Mouse (Mus musculus) lung, embryonic 15.5 days (tissue): ENCODE data around the gene Galm. TPM values are rescaled to one million over a fixed set of nuclear protein-coding genes. Genes with fewer than 3 reads are reported as not detected.
A peak's percentile ranks its signal among the peaks of the same experiment; 100 is the strongest.
"Not testable (repeated sequence)": the region's sequence is repeated elsewhere in the genome, so short reads cannot be mapped to it uniquely, and the experiment has no call there.

Experiments
- ATAC-seq: fragments of 200-750 bp; cut with Nextera tagmentation; 2 replicates; pipeline ENCODE4 v1.8.0; 2017; ENCODE audit warnings: moderate number of reproducible peaks, borderline replicate concordance; ENCODE audit not compliant: low FRiP score, low TSS enrichment; ENCODE audit errors: extremely low read depth
- H3K27ac ChIP-seq: fragments of 300-500 bp; sonication (generic); 2 replicates; pipeline ENCODE4 v1.5.1; 2015; ENCODE audit warnings: moderate library complexity, mild to moderate bottlenecking, inconsistent platforms
- H3K27me3 ChIP-seq: fragments of 300-500 bp; sonication (generic); 2 replicates; pipeline ENCODE4 v1.6.1; 2015; ENCODE audit warnings: inconsistent platforms
- H3K36me3 ChIP-seq: fragments of 300-500 bp; sonication (generic); 2 replicates; pipeline ENCODE4 v1.6.1; 2015; ENCODE audit warnings: inconsistent platforms
- H3K4me1 ChIP-seq: fragments of 300-500 bp; sonication (generic); 2 replicates; pipeline ENCODE4 v1.6.1; 2015; ENCODE audit warnings: inconsistent platforms
- H3K4me2 ChIP-seq: fragments of 300-500 bp; sonication (generic); 2 replicates; pipeline ENCODE4 v1.6.1; 2015; ENCODE audit warnings: inconsistent platforms, mild to moderate bottlenecking, moderate library complexity
- H3K4me3 ChIP-seq: fragments of 300-500 bp; sonication (generic); 2 replicates; pipeline ENCODE4 v1.5.1; 2015; ENCODE audit warnings: mild to moderate bottlenecking, inconsistent platforms
- H3K9ac ChIP-seq: fragments of 300-500 bp; sonication (generic); 2 replicates; pipeline ENCODE4 v1.6.1; 2015; ENCODE audit warnings: inconsistent platforms
- H3K9me3 ChIP-seq: fragments of 300-500 bp; sonication (generic); 2 replicates; pipeline ENCODE4 v1.6.1; 2016; ENCODE audit warnings: inconsistent platforms
- WGBS: fragments of 180-500 bp; shearing (Covaris S2); methylation state at CpG from one replicate; pipeline ENCODE4 v1.1.7; 2015; 5-methylcytosine and 5-hydroxymethylcytosine counted together
- polyA plus RNA-seq: library from polyadenylated mRNA; unstranded; fragments of >200 nt; fragmentation: Nextera tagmentation; extraction: Ambion mirVana; gene quantifications from 2 replicates; pipeline ENCODE4 v1.2.1, GENCODE M21; 2015

The Galm gene
- polyA plus RNA-seq, 1 experiment from 2014 or later: 19.4 TPM

GRCm38 (mm10) chr17:80193075-80193474 is 65.8 kb downstream of the Galm start:
- Histone ChIP-seq H3K9me3 (no peaks in the 10 kb centered on the region), H3K4me3 (no peak overlapping the region), H3K4me1 (no peaks in the 10 kb centered on the region), H3K36me3 (peaks cover 33% of the 10 kb centered on the region), H3K4me2 (no peak overlapping the region), H3K9ac (no peak overlapping the region), H3K27me3 (no peaks in the 10 kb centered on the region), H3K27ac (no peak overlapping the region)
- ATAC-seq: no peak
- WGBS: 56% methylated on average over 5 of the region's 5 CpGs

- WGBS: 92% methylated on average over 3 of the region's 3 CpGs
- Histone ChIP-seq H3K9ac (no peak overlapping the region), H3K4me1 (0 out of 2 replicates have a peak, but pooled peaks cover 7% of the 10 kb centered on the region), H3K9me3 (no peaks in the 10 kb centered on the region), H3K36me3 (peaks cover 78% of the 10 kb centered on the region), H3K4me3 (no peak overlapping the region), H3K27me3 (no peaks in the 10 kb centered on the region), H3K27ac (no peak overlapping the region), H3K4me2 (no peak overlapping the region)
- no peak for ATAC-seq
Measured at GRCm38 (mm10) chr17:80199160-80199778, 72.0 kb downstream of the Galm start.

GRCm38 (mm10) chr17:80205657-80206056 is 78.4 kb downstream of the Galm start:
- WGBS: 8% methylated on average over 5 of the region's 5 CpGs

DNA sequence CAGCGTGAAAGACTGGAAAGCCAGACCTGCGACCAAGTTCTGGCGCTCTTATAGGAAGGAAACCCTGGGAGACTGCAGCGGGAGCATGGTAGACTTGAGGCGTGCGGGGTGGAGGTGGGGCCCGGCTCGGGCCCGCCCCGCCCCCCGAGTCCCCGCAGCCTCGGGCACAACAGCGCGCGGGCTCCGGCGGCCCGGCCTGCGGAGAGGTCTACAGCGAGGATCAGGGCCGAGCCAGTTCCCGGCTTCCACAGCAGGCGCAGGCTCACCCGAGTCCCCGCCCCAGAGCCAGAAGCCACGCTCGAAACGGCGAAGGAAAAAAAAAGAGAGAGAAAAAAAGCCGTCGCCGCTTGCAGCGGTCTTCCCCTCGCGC is 79.0 kb downstream of the Galm start:
- Histone ChIP-seq H3K36me3 (peaks cover 35% of the 10 kb centered on the region), H3K4me3 (peak overlapping the region; percentile 73), H3K9ac (peak overlapping the region; percentile 95), H3K9me3 (no peaks in the 10 kb centered on the region), H3K27ac (peak overlapping the region; percentile 97), H3K27me3 (no peaks in the 10 kb centered on the region), H3K4me2 (peak overlapping the region; percentile 73), H3K4me1 (peaks cover 23% of the 10 kb centered on the region)
- ATAC-seq: peak; percentile 45
- WGBS: under 1% methylated on average over 36 of the region's 36 CpGs

More at GRCm38 (mm10) chr17:80205657-80206056, 78.4 kb downstream of the Galm start:
- peaks cover 23% of the 10 kb centered on the region for H3K4me1 ChIP-seq
- H3K9me3 ChIP-seq: no peaks in the 10 kb centered on the region
- peak overlapping the region; percentile 73 for H3K4me3 ChIP-seq
- H3K4me2 ChIP-seq: peak overlapping the region; percentile 73
- peaks cover 39% of the 10 kb centered on the region for H3K36me3 ChIP-seq
- peak overlapping the region; percentile 95 for H3K9ac ChIP-seq
- no peak for ATAC-seq
- H3K27me3 ChIP-seq: no peaks in the 10 kb centered on the region
- no peak overlapping the region for H3K27ac ChIP-seq

- WGBS: under 1% methylated on average over 92 of the region's 95 CpGs
- ATAC-seq: peak; percentile 93
- no peaks in the 10 kb centered on the region for H3K9me3 ChIP-seq
- peak within 1 kb of the TSS; percentile 95 for H3K9ac ChIP-seq
- H3K27me3 ChIP-seq: no peaks in the 10 kb centered on the region
- H3K36me3 ChIP-seq: peaks cover 29% of the 10 kb centered on the region
- H3K4me1 ChIP-seq: peaks cover 23% of the 10 kb centered on the region
- H3K4me3 ChIP-seq: peak within 1 kb of the TSS; percentile 73
- H3K4me2 ChIP-seq: peak within 1 kb of the TSS; percentile 73
- H3K27ac ChIP-seq: peak within 1 kb of the TSS; percentile 97
Measured at GRCm38 (mm10) chr17:80206671-80207581, 79.7 kb downstream of the Galm start, which contains the start of the genes Srsf7 and Ttc39d. Srsf7 (minus strand) TSS chr17:80207307. Ttc39d (plus strand) TSS chr17:80207460.

DNA sequence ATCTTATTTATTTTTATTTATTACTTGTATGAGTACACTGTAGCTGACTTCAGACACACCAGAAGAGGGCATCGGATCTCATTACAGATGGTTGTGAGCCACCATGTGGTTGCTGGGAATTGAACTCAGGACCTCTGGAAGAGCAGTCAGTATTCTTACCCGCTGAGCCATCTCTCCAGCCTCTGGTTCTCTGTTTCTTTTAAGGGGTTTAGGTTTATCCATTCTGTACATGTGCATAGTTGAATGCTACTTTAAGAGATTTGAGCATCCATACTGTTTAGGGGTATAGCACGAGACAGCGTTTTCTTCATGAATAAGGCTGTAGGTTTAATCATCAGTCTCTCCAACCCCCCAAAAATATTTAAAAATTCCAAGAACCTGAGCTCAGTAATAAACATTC is 86.7 kb downstream of the Galm start:
- H3K4me1 ChIP-seq, H3K9ac ChIP-seq, H3K9me3 ChIP-seq, H3K4me2 ChIP-seq, H3K27ac ChIP-seq, H3K4me3 ChIP-seq, H3K36me3 ChIP-seq, ATAC-seq, H3K27me3 ChIP-seq: not testable (repeated sequence)
- WGBS: 88% methylated on average over 4 of the region's 4 CpGs

DNA sequence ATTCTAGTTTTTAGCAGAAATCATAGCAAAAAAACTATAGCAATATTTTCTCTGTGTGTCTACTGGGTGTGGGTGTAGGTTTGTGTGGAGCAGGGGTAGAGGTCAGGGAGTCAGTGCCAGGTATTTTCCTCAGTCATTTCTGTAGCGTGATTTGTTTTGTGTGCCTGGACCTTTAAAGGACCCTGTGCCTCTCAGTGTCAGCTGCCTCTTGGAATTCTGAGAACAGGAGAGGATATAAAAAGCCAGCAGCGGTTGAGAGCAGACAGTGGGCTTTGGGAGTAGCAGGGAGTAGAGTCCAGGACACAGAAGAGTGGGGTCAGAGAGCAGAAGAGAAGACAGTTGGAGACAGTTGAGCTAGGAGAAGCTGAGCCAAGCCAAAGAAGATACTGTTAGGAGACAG is 92.9 kb downstream of the Galm start:
- Histone ChIP-seq H3K36me3 (no peaks in the 10 kb centered on the region), H3K27ac (no peak overlapping the region), H3K4me2 (no peak overlapping the region), H3K27me3 (no peaks in the 10 kb centered on the region), H3K9me3 (no peaks in the 10 kb centered on the region), H3K4me1 (peaks cover 3% of the 10 kb centered on the region; the same call in 1 of the 2 replicates), H3K4me3 (no peak overlapping the region), H3K9ac (no peak overlapping the region)
- ATAC-seq: no peak
- WGBS: 67% methylated on average over 2 of the region's 2 CpGs

DNA sequence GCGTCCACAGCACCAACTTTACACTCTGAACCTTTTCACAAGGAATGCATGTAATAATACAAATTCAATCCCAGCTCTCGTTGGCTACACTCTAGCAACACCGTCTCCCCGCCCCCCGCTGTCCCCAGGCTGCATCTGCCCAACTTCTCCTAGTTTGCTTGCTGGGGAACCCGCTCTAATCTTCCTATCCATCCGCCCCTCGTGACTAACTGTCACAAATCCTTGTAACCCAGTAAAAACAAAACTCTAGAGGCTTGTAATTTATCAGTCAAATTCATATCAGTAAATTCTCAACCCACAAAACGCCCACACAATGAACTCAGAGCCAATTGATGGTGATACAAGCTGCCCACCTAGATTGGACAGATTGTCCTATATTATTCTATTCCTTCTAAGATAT is 93.9 kb downstream of the Galm start:
- no peak for ATAC-seq
- H3K9ac ChIP-seq: no peak overlapping the region
- H3K27me3 ChIP-seq: no peaks in the 10 kb centered on the region
- H3K27ac ChIP-seq: no peak overlapping the region
- WGBS: 62% methylated on average over 9 of the region's 9 CpGs
- no peak overlapping the region for H3K4me3 ChIP-seq
- no peak overlapping the region for H3K4me2 ChIP-seq
- H3K36me3 ChIP-seq: no peaks in the 10 kb centered on the region
- peaks cover 4% of the 10 kb centered on the region; the same call in 1 of the 2 replicates for H3K4me1 ChIP-seq
- no peaks in the 10 kb centered on the region for H3K9me3 ChIP-seq

- no peak overlapping the region for H3K27ac ChIP-seq
- peaks cover 4% of the 10 kb centered on the region; the same call in 1 of the 2 replicates for H3K4me1 ChIP-seq
- H3K9me3 ChIP-seq: no peaks in the 10 kb centered on the region
- WGBS: 54% methylated on average over 3 of the region's 3 CpGs
- H3K4me2 ChIP-seq: no peak overlapping the region
- no peak overlapping the region for H3K9ac ChIP-seq
- H3K4me3 ChIP-seq: no peak overlapping the region
- H3K27me3 ChIP-seq: no peaks in the 10 kb centered on the region
- H3K36me3 ChIP-seq: no peaks in the 10 kb centered on the region
- ATAC-seq: no peak
Measured at GRCm38 (mm10) chr17:80221890-80222628, 94.8 kb downstream of the Galm start.

- H3K4me1 ChIP-seq: peaks cover 4% of the 10 kb centered on the region; the same call in 1 of the 2 replicates
- H3K36me3 ChIP-seq: peaks cover 3% of the 10 kb centered on the region; the same call in 1 of the 2 replicates
- peak overlapping the region; percentile 62 for H3K9ac ChIP-seq
- H3K4me3 ChIP-seq: peak overlapping the region; percentile 57
- no peaks in the 10 kb centered on the region for H3K27me3 ChIP-seq
- H3K9me3 ChIP-seq: no peaks in the 10 kb centered on the region
- peak; percentile 29; the same call in 1 of the 2 replicates for ATAC-seq
- H3K4me2 ChIP-seq: peak overlapping the region; percentile 63
- 8% methylated on average over 9 of the region's 9 CpGs for WGBS
- peak overlapping the region; percentile 88 for H3K27ac ChIP-seq
Measured at GRCm38 (mm10) chr17:80223829-80224228, 96.6 kb downstream of the Galm start.

DNA sequence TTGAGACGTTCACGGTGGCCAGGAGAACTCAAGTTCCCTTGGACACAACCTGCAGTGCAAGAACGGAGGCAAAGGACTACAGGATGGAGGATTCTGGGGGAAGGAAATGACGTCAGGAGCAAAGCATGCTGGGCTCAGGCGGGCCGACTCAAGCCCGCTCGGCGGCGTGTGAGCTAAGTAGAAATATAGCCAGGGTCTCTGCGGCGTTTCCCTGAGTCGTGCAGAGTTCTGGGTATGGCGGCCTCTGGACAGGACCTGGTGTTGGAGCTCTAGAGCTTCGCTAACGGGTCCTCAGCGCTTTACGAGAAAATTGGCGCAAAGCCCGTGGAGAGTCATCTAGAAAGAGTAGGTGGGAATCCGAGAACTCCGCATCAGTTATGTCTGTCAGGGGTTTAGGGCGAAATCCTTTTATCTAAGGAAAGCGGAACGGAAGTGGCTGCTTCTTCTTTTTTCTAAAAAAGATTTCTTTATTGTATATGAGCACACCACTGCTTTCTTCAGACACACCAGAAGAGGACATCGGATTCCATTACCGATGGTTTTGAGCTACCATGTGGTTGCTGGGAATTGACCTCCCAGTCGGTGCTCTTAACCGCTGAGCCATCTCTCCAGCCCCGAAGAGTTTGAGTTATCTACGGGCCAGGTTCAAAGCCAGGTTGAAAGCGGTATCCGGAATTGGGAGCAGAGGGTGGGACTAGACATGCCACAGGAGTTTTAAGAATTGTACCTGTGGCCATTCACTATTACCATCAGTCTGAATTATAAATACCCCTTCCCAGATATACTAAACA is 97.2 kb downstream of the Galm start, which contains the start of gene Gemin6:
Gene Gemin6 (plus strand): TSS at position 116 of the 791 bp plus-strand sequence.
- peak; percentile 96 for ATAC-seq
- Histone ChIP-seq H3K27me3 (no peaks in the 10 kb centered on the region), H3K4me2 (peak within 1 kb of the TSS; percentile 63), H3K9me3 (no peaks in the 10 kb centered on the region), H3K4me1 (peaks cover 4% of the 10 kb centered on the region; the same call in 1 of the 2 replicates), H3K9ac (peak within 1 kb of the TSS; percentile 62), H3K27ac (peak within 1 kb of the TSS; percentile 88), H3K36me3 (peaks cover 3% of the 10 kb centered on the region; the same call in 1 of the 2 replicates), H3K4me3 (peak within 1 kb of the TSS; percentile 57)
- WGBS: under 1% methylated on average over 33 of the region's 33 CpGs
